Mouse (Mus musculus) liver, embryonic 15.5 days (tissue): ENCODE data around the gene Gadl1. TPM values are rescaled to one million over a fixed set of nuclear protein-coding genes. Genes with fewer than 3 reads are reported as not detected.
"Not testable (repeated sequence)": the region's sequence is repeated elsewhere in the genome, so short reads cannot be mapped to it uniquely, and the experiment has no call there.

Source experiments
- ATAC-seq: fragments of 200-750 bp; cut with Nextera tagmentation; 2 replicates; pipeline ENCODE4 v1.8.0; 2017; ENCODE audit warnings: moderate number of reproducible peaks, mild to moderate bottlenecking, moderate library complexity; ENCODE audit not compliant: insufficient read depth
- H3K27ac ChIP-seq: fragments of 300-500 bp; sonication (generic); replicated peaks from 2 replicates; pipeline ENCODE4 v1.5.1; 2015; ENCODE audit warnings: mild to moderate bottlenecking, inconsistent platforms
- H3K27me3 ChIP-seq: fragments of 300-500 bp; sonication (generic); 2 replicates; pipeline ENCODE4 v1.6.1; 2015; ENCODE audit warnings: mild to moderate bottlenecking, inconsistent platforms
- H3K36me3 ChIP-seq: fragments of 300-500 bp; sonication (generic); replicated peaks from 2 replicates; pipeline ENCODE4 v1.6.1; 2015; ENCODE audit warnings: moderate library complexity, mild to moderate bottlenecking, inconsistent platforms
- H3K4me1 ChIP-seq: fragments of 300-500 bp; sonication (generic); replicated peaks from 2 replicates; pipeline ENCODE4 v1.6.1; 2015; ENCODE audit warnings: inconsistent platforms
- H3K4me2 ChIP-seq: fragments of 300-500 bp; sonication (generic); 2 replicates; pipeline ENCODE4 v1.6.1; 2015; ENCODE audit warnings: moderate library complexity, mild to moderate bottlenecking, inconsistent platforms
- H3K4me3 ChIP-seq: fragments of 300-500 bp; sonication (generic); replicated peaks from 2 replicates; pipeline ENCODE4 v1.5.1; 2015; ENCODE audit warnings: mild to moderate bottlenecking, inconsistent platforms
- H3K9ac ChIP-seq: fragments of 300-500 bp; sonication (generic); 2 replicates; pipeline ENCODE4 v1.6.1; 2015; ENCODE audit warnings: moderate library complexity, mild to moderate bottlenecking, inconsistent platforms
- H3K9me3 ChIP-seq: fragments of 300-500 bp; sonication (generic); replicated peaks from 2 replicates; pipeline ENCODE4 v1.6.1; 2016; ENCODE audit warnings: inconsistent platforms
- WGBS: fragments of 180-500 bp; shearing (Covaris S2); methylation state at CpG from one replicate; pipeline ENCODE4 v1.1.7; 2015; ENCODE audit warnings: mixed read lengths; ENCODE audit not compliant: insufficient replicate concordance; 5-methylcytosine and 5-hydroxymethylcytosine counted together
- polyA plus RNA-seq: library from polyadenylated mRNA; unstranded; fragments of >200 nt; fragmentation: Nextera tagmentation; extraction: Ambion mirVana; gene quantifications from 2 replicates; pipeline ENCODE4 v1.2.1, GENCODE M21; 2015

Gadl1 gene
- polyA plus RNA-seq, 1 experiment from 2014 or later: 0.35 TPM

DNA sequence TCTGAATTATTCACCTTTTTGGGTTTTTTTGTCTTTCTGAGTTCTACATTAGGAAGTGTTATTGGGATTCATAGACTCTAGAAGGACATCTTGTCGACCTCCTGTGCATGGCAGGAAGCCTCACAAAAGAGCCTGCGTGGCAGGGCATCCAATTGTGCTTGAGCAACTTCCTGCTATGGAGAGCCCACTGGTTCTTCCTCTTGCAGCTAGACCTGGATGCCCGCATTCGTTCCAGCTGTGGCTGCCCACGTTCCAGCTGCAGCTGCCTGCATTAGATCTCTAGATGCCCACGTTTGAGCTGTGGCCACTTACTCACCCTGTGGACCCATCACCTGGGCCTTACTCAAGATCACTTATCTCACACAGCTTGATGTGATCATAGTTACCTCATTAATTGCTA lies 116.1 kb downstream of the Gadl1 start:
- 37% methylated on average over 6 of the region's 6 CpGs for WGBS

DNA sequence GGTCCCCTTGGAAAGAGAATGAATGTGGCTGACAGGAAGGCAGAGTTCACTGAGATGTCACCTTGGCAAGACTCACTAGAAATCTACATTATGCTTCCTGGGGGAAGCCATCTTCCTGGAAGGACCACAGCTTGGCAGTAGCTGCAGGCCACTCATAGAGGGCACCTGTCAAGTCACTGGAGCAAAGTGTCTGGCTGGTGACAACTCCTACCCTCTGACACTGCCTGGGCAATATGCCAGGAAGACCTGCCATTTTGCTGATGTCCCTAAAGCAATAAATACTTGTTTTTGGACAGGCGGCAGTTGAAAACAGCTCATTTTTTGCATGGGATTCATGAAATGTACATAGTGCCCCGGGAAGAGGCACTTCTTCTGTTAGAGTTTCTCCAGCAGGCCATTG lies 119.8 kb downstream of the Gadl1 start:
- H3K4me2 ChIP-seq: no peak overlapping the region
- H3K9me3 ChIP-seq: no peaks in the 10 kb centered on the region
- no peak overlapping the region for H3K4me3 ChIP-seq
- H3K27me3 ChIP-seq: no peaks in the 10 kb centered on the region
- H3K27ac ChIP-seq: no peak overlapping the region
- H3K4me1 ChIP-seq: no peaks in the 10 kb centered on the region
- WGBS: 67% methylated on average over 2 of the region's 2 CpGs
- no peak for ATAC-seq
- no peak overlapping the region for H3K9ac ChIP-seq
- no peaks in the 10 kb centered on the region for H3K36me3 ChIP-seq

More for the DNA sequence above, 116.1 kb downstream of the Gadl1 start:
- no peak overlapping the region for H3K27ac ChIP-seq
- H3K4me2 ChIP-seq: no peak overlapping the region
- no peaks in the 10 kb centered on the region for H3K36me3 ChIP-seq
- no peak overlapping the region for H3K4me3 ChIP-seq
- no peaks in the 10 kb centered on the region for H3K4me1 ChIP-seq
- no peaks in the 10 kb centered on the region for H3K27me3 ChIP-seq
- ATAC-seq: no peak
- no peak overlapping the region for H3K9ac ChIP-seq
- no peaks in the 10 kb centered on the region for H3K9me3 ChIP-seq

DNA sequence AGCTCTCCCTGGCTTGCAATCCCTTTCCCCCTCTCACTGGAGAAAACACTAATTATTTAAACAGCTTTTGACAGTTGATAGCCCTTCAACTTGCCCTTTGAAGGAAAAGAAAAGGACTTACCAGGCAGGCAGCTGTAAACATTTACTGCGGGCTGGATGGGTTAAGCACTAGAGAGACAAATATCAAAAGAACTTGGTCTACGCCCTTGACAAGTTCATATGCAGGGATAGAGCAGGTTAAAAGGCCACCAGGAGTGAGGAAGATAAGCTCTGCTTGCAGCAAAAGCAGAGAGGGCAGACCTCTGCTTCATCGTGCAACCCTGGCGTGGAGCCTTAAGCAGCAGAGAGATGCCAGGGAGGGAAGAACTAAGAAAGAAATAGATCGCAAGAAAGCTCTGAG lies 123.5 kb downstream of the Gadl1 start:
- 58% methylated on average over 5 of the region's 5 CpGs for WGBS

DNA sequence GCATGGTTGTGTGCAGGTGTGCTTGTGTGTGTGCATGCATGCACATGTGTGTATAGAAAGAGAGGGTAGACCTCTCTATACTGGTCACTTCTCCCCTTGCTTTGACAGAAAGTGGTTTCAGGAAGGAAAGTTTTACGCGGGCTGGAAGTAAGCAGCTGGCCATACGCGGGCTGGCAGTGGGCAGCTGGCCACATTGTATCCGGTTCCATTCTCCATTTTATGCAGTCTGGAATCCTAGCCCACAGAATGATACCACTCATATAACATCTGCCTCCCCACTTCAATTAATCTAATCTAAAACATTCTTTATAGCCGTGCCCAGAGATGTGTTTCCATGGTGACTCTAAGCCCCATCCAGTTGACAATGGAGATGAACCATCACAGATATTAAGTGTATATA lies 129.0 kb downstream of the Gadl1 start:
- Histone ChIP-seq H3K36me3 (no peaks in the 10 kb centered on the region), H3K27me3 (no peaks in the 10 kb centered on the region), H3K4me2 (no peak overlapping the region), H3K9ac (no peak overlapping the region), H3K27ac (no peak overlapping the region), H3K4me1 (no peaks in the 10 kb centered on the region), H3K4me3 (no peak overlapping the region), H3K9me3 (no peaks in the 10 kb centered on the region)
- WGBS: 73% methylated on average over 6 of the region's 6 CpGs
- no peak for ATAC-seq

More for the DNA sequence above, 123.5 kb downstream of the Gadl1 start:
- Histone ChIP-seq H3K4me1 (no peaks in the 10 kb centered on the region), H3K4me3 (no peak overlapping the region), H3K36me3 (no peaks in the 10 kb centered on the region), H3K4me2 (no peak overlapping the region), H3K9ac (no peak overlapping the region), H3K27me3 (no peaks in the 10 kb centered on the region), H3K9me3 (no peaks in the 10 kb centered on the region), H3K27ac (no peak overlapping the region)
- no peak for ATAC-seq

DNA sequence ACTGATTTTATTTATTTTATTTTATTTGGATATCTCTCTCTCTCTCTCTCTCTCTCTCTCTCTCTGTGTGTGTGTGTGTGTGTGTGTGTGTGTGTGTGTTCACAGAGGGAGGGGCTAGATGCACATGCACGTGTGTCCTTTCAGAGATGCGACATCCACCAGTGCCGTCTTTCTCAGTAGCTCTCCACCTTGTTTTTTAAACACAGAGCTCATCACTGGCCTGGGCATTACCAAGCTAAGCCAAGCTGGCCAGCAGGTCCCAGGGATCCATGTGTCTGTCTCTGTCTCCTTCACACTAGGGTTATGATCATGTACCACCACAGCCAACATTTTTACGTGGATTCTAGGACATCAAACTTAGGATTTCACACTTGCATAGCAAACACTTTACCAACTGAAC lies 130.7 kb downstream of the Gadl1 start:
- no peak overlapping the region for H3K4me3 ChIP-seq
- 72% methylated on average over 4 of the region's 4 CpGs for WGBS

DNA sequence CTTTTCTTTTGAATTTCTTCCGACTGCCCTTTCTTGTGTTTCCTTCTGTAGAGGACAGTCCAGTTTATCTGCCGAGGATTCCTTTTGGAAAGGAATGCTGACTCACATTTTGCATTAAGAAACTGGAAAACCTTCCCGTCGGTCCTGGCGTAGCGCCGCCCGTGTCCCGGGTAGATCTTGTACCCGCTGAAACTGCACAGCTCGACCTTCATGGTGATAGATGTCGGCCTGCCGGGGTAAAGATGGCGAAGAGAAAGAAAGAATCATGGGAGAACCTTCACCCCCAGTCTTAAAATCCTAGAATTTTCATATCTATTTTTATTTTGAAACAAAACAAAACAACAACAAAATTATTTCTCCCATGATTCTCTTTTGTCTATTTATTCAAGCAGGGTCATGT lies 131.6 kb downstream of the Gadl1 start:
- H3K36me3 ChIP-seq, ATAC-seq, H3K4me3 ChIP-seq, H3K4me2 ChIP-seq, H3K27ac ChIP-seq, H3K9ac ChIP-seq, H3K9me3 ChIP-seq, H3K27me3 ChIP-seq, H3K4me1 ChIP-seq: not testable (repeated sequence)
- 80% methylated on average over 14 of the region's 14 CpGs for WGBS

More for the DNA sequence above, 130.7 kb downstream of the Gadl1 start:
- ATAC-seq: no peak
- no peaks in the 10 kb centered on the region for H3K36me3 ChIP-seq
- no peak overlapping the region for H3K9ac ChIP-seq
- H3K4me1 ChIP-seq: no peaks in the 10 kb centered on the region
- H3K9me3 ChIP-seq: no peaks in the 10 kb centered on the region
- H3K4me2 ChIP-seq: no peak overlapping the region
- H3K27me3 ChIP-seq: no peaks in the 10 kb centered on the region
- H3K27ac ChIP-seq: no peak overlapping the region

DNA sequence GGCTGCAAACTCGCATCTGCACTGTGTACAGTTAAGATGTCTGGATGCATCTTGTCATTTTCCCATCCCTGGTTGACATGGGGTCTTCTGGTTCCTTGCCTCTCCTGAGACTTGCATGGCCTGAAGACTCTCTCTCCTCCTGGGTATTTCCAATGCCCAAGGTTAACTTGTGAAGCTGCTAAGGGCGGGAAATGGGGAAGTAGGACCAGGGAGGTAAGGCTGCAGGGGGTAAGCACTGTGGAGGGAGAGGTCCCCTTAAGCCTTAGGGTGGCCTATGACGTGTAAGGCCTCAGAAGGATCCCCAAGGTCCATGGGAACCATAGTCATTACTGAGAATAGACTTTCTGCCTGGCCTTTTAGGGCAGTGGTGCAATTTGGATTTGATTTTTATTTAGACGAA lies 132.1 kb downstream of the Gadl1 start:
- no peaks in the 10 kb centered on the region for H3K36me3 ChIP-seq

DNA sequence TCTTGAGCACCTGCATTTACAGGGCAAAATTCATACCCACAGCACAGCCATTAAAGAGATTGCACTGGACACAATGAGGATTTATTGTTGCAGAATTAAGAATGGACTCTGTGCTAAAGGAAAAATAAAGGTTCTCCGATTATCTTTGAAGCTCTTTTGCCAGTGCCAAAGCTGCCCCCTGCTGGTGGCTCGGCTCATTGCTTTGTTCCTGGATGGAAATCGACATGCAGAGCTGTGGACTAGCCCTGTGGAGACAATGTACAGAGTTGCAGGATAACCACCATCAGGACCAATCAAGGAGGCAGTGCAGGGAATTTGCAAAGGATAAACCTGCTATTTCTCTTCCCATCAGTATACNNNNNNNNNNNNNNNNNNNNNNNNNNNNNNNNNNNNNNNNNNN lies 132.5 kb downstream of the Gadl1 start:
- ATAC-seq: no peak
- H3K4me1 ChIP-seq: no peaks in the 10 kb centered on the region
- WGBS: 20% methylated on average over 3 of the region's 3 CpGs
- H3K27me3 ChIP-seq: no peaks in the 10 kb centered on the region
- H3K27ac ChIP-seq: no peak overlapping the region
- no peaks in the 10 kb centered on the region for H3K36me3 ChIP-seq
- H3K4me3 ChIP-seq: no peak overlapping the region
- H3K9ac ChIP-seq: no peak overlapping the region
- no peak overlapping the region for H3K4me2 ChIP-seq
- H3K9me3 ChIP-seq: no peaks in the 10 kb centered on the region

More for the DNA sequence above, 132.1 kb downstream of the Gadl1 start:
- H3K9ac ChIP-seq: no peak overlapping the region
- no peak overlapping the region for H3K27ac ChIP-seq
- H3K4me3 ChIP-seq: no peak overlapping the region
- no peak for ATAC-seq
- no peaks in the 10 kb centered on the region for H3K4me1 ChIP-seq
- H3K27me3 ChIP-seq: no peaks in the 10 kb centered on the region
- no peaks in the 10 kb centered on the region for H3K9me3 ChIP-seq
- WGBS: 40% methylated on average over 4 of the region's 4 CpGs
- H3K4me2 ChIP-seq: no peak overlapping the region

DNA sequence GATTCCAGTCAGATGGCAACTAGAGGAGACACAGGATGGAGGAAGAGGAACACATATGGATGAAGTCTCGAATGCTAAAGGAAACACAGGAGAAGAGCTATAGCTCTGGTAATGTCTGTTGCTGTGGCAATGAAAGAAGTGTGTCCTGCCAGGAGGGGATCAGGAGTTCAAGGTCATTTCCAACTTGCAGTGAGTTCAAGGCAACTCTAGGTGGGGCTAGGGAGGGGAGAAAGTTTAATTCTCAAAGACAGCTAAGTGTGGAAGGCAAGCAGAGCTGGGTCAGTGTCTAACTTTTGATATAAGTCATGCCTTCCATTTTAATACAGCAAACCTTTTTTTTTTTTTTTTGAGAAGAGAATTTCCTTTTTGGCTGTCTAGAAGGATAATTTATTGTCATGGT lies 140.7 kb downstream of the Gadl1 start:
- ATAC-seq: no peak

DNA sequence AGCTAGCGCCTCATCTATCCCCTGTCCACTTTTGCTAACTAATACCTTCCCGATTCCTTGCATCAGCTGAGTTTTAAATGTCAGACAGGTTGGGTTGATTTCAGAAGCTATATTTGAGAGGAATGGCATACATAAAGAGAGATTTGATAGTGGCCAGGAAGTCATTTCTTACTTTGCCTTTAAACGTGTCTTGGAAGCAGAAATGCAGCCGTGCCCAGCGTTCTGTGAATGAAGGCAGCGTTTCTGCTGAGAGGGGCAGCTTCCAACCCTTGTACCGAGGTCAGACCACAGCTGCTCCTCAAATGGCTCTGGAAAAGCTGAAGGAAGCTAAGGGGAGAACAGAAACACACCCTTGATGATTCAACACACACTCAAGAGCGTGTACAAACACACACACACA lies 144.7 kb downstream of the Gadl1 start:
- 74% methylated on average over 8 of the region's 8 CpGs for WGBS
- no peak overlapping the region for H3K4me3 ChIP-seq
- H3K4me1 ChIP-seq: no peaks in the 10 kb centered on the region
- H3K9me3 ChIP-seq: no peaks in the 10 kb centered on the region
- no peaks in the 10 kb centered on the region for H3K27me3 ChIP-seq
- H3K9ac ChIP-seq: no peak overlapping the region
- H3K36me3 ChIP-seq: no peaks in the 10 kb centered on the region
- H3K27ac ChIP-seq: no peak overlapping the region
- ATAC-seq: no peak
- no peak overlapping the region for H3K4me2 ChIP-seq

More for the DNA sequence above, 140.7 kb downstream of the Gadl1 start:
- Histone ChIP-seq H3K27me3 (no peaks in the 10 kb centered on the region), H3K4me3 (no peak overlapping the region), H3K27ac (no peak overlapping the region), H3K9ac (no peak overlapping the region), H3K36me3 (no peaks in the 10 kb centered on the region), H3K9me3 (no peaks in the 10 kb centered on the region), H3K4me2 (no peak overlapping the region), H3K4me1 (no peaks in the 10 kb centered on the region)
- 44% methylated on average over 1 of the region's 1 CpGs for WGBS

DNA sequence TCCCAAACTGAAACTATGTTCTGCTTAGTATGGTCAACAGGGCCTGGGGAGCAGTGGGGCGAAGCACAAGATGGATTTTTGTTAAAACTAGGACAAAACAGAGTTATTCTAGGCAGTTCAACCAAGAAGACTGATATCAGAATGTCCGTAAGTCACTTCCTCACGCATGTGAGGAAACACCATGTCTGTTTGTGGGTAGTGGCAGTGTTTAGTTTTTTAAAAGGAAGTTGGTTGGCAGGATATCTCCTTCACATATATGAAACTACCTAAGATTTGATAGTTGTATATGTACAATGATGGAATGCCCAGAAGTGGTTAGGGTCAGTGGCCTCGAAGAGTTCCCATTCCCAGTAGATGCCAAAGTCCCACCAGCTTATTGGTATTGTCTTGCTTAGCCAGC lies 149.2 kb downstream of the Gadl1 start:
- H3K9ac ChIP-seq: no peak overlapping the region
- no peak overlapping the region for H3K4me3 ChIP-seq
- ATAC-seq: no peak
- H3K4me1 ChIP-seq: no peaks in the 10 kb centered on the region
- H3K27me3 ChIP-seq: no peaks in the 10 kb centered on the region
- no peaks in the 10 kb centered on the region for H3K9me3 ChIP-seq
- WGBS: 29% methylated on average over 4 of the region's 4 CpGs
- no peak overlapping the region for H3K27ac ChIP-seq
- no peak overlapping the region for H3K4me2 ChIP-seq
- no peaks in the 10 kb centered on the region for H3K36me3 ChIP-seq

DNA sequence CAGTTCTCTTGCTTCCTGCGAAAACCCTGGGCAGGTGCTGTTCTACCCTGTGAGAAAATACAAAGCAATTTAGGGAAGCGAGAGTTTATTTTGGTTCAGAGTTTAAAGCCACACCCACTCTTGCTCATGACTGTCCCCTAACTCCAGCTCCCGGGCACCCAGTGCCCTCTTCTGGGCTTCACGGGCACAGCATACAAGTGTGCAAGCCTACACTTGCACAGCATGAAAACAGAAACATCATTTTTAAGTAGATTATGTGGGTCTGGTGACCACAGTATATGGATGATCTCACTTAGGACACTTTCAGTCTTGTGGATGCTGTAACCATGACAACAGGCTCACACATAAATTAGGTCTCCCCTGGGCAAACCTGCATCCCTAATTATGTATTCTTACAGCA lies 149.9 kb downstream of the Gadl1 start:
- ATAC-seq: no peak
- H3K9ac ChIP-seq: no peak overlapping the region
- no peak overlapping the region for H3K4me3 ChIP-seq
- H3K27me3 ChIP-seq: no peaks in the 10 kb centered on the region
- H3K9me3 ChIP-seq: no peaks in the 10 kb centered on the region
- no peaks in the 10 kb centered on the region for H3K36me3 ChIP-seq
- no peak overlapping the region for H3K27ac ChIP-seq
- H3K4me2 ChIP-seq: no peak overlapping the region
- 24% methylated on average over 4 of the region's 4 CpGs for WGBS
- no peaks in the 10 kb centered on the region for H3K4me1 ChIP-seq
